Mouse (Mus musculus) heart, adult 11 months (tissue): ENCODE measurements around the gene Bet1.

Experiments
- DNase-seq: peaks from one replicate; pipeline ENCODE4 v3.0.0; 2022

Gene Bet1

DNA sequence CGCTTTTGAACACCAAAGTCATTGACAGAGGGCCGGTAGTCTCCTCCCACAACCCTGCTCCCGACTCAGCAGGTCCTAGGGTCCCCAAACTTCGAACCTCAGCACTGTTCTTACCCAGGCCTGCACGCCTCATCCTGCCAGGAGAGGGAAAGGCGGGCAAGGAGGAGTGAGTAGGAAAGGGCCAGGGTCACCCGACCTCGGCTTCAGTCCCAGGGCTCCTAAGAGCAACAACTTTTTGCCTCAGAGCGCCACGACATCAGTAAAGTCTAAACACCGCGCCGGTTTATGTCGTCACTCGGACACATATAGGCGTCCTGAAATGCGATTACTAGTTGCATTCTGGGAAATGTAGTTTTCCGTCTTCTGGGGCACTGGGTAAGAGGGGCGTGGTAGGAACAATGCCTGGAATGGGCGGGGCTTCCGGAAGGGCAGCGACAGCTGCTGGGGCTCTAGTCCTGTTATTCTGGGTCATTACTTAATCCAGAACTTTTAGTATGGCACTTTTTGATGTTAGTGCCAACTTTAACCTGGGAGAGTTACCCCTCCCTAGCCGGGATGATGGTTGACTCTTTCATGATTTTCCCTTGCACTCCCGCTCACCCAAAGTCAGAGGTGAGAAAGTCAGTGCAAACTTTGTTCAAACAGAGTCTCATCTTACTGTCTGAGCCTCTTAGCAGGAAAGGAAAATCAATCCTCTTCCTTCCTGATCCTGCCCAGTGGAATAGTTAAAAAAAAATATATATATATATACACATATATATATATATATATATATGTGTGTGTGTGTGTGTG lies at the start of gene Bet1:
Bet1 (minus strand) TSS at position 310 of the 792 bp plus-strand sequence.
- DNase-seq, result peak; percentile 99

DNA sequence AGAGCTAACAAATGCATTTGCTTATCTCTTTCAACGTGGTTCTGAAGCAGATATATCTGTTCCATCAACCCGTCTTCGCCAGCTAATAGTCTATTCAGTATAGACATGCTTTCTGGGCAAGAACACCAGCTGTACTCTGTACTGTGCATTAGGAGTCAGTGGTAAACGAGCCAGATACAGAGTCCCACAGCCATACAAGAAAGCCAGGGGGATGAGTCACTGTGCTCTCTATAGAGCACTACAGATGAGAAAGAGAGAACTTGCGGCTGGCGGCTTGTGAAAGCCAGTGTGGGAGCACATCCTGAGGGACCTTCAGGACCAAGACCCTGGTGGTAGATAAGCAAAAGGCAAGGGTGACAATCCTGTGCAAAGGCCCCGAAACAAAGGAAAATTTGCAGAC lies 45.5 kb upstream of the Bet1 start:
- no peak for DNase-seq

DNA sequence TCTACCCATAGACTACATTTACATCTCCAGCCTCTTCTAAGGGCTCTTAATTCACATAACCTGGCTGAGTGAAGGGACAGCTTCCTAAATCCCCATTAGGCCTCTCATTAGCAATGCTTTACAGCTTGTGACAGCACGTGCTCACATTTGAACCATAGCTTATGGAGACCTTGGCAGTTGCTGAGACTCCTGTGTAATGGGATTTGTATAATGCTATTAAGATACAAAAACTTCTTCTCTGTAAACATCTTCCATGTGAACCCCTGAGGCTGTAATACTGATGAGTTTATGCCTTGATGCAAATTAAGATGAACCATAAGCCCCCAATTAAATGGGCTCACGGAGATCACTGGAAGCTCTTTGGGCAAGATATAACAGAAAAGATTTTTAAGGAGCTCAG lies 44.4 kb upstream of the Bet1 start:
- no peak for DNase-seq

DNA sequence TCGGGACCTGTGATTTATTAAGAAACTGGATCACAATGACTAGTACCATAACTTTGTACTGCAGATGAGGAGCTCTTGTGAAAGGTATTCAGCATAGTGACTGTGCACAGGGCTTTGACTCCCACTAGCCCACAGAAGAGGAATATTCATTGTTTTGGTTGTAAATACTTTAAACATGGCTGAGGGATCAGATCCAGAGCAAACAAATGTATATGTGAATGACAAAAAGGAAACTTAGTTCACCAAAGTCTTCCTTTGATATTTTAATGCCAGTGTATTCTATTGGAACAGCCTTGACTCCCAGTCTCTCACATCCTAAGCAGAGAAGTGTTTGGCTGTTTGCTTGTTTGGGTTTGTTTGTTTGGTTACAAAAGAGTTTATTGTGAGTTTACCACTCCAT lies 31.8 kb upstream of the Bet1 start:
- no peak for DNase-seq

DNA sequence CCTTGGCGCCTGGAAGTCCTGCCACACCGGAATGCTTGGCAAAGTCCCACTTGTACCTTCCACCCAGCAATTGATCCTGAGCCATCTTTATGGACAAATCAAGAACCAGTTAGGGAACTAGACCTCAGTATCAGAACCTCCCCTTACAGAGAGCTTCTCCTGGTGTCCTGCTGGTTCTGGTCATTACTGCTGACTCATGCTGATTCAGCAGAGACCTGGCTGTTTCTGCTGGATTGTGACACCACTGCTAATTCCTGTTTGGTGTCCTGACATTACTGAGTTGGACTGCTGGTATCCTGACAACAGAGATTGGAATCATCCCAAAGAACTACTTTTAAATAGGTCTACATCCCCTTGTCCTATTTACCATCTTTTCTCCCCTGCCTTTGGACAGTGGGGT lies 3.7 kb upstream of the Bet1 start:
- DNase-seq, result no peak

DNA sequence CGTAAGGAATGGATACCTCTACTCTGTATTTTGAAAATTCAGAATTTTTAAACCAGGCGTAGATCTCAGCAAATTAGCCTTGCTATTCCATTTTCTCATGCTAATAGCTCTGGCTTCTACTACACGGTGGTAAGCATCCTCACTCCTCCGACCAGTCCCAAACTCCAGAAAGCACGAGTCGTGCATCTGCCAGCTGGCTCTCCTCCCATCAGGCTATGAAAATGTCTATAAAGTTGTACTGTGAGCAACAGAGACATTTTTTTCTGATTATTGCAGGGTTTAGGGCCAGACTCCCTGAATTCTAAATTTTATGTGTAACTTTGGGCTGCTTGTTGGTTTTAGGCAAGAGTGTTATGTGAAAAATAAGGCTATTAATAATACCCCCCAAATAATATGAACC lies 14.5 kb downstream of the Bet1 start:
- DNase-seq, result no peak

DNA sequence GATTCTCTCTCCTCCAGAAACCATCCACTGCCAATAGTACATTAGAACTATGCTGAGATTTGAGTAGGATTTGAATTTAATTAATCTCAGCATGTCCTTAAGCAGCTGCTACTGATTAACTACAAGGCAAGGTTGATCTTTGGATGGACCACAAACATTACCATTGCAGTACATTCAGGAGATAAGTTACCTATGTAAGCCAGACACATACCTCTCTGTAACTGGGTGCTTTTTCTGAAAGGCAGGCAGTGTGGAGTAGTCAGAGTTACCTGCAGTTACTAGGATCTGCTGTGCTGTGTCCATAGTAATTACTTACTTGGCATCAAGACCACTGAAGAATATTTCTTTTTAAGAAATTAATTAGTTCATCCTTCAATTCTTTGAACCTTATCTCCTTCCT lies 17.1 kb downstream of the Bet1 start:
- no peak for DNase-seq

DNA sequence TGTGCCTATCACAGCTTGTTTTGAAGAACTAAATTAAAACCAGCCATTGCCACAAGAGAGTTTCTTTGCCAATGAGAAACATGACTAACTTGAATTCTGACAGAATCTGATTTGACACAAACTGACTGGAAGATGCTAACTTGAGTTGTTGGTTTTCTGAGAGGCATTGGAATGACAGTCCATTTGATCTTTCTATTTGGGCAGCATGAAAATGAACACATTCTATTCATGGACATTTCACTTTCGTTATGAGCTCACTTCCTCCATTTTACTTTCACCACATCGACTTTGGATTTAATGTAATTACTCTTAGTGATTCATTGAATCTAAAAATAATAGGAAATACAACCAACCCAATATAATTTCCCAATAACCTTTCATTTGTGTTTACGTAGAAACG lies 32.4 kb downstream of the Bet1 start:
- no peak for DNase-seq

DNA sequence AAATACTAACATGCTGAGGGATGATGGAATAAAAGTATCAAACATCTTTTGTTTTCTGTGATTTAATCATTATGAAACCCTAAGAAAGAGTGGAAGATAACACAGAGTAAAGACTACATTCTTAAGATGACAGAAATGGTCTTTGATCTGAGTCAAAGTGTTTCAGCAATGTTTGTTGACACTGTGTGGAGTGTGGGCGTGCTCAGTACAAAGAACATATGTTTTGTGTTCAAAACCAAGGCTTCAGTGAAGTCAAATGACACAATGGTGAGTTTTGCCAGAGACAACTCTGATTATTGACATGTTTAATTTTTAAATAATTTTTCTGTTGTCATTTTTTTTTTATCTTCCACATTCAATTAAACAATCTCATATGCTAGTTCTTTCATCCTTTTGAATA lies 33.9 kb downstream of the Bet1 start:
- no peak for DNase-seq

DNA sequence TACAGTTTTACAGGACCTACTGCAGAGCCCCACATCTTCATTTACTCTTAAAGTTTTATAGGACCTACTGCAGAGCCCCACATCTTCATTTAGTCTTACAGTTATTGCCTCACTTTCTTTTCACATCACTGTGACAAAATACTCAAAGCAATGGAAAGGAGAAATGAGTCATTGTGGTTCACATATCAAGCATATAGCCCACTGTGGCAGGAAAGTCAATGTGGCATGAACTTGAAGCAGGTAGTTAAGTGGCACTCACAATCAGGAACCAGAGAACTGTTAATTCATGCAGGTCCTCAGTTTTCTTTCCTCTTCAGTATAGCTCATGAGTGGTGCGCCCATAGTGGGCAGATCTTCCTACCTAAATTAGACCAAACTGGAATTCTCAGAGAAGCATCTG lies 39.6 kb downstream of the Bet1 start:
- no peak for DNase-seq

DNA sequence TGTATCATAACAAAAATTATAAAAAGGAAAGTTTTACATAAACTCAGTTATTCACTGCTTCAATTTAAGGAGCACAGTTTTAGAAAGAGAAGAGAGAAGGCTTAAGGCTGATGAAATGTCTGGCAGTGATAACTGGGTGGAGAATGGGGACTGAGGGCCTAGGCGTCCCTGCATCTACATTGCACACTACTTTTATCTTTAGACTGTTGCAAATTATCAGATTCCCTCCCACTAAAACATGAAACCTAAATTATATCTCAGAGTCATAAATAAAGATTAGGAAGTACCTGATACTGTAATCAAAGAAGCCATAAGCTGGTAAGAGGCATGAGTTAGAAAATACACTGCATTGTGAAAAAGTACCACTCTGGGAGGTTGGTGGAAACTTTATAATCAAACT lies 45.0 kb downstream of the Bet1 start:
- no peak for DNase-seq

DNA sequence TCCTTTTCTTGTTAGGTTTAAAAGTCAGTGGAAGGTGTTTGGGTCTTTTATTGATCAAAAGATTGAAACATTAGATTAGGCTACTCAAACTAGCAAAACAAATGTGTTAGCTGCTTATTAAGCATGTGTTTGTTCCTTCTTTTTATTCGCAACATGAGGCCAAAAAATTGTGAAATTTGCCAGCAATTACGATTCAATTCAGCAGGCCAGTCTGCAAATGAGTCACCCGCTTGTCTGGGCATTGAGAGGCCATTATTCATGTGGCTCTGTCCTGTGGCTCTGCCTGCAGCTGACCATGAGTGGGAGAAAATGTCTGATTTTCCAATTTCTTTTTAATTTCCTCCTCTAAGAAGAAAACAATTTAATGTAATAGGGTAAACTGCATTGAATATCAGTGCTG lies 55.8 kb downstream of the Bet1 start:
- no peak for DNase-seq
